In the genomic region with DNA sequence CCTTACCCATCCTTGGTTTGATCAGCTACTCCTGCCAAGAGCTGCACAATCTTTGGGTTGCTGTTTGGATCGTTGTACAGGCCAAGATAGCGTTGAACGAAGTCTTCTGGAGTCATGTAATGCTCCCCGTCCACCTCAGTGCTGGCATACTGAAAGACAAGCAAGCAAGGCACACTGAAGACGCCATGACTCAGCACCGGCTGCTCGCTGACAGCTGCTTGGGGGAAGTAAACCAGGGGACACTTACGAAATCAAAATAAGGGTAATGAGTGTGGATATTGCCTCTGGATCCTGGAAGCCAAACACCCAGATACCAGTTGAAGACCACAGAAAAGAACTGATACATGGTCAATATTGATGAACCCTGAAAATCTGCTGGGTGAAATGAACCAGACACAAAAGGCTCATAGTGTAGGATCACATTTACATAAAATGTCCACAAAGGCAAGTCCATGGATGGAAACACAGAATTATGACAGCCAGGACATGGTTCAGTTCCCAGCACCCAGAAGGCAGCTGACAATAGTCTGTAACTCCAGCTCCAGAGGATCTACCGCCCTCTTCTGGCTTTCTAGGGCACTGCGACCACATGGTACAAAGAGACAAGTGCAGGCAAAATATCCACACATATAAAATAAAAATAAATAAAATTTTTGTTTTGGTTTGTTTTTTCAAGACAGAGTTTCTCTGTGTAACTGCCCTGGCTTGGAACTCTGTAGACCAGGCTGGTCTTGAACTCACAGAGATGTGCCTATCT, we compare ENCODE assay signal across 13 mouse cellular contexts. TPM values are rescaled to one million over a fixed set of nuclear protein-coding genes. Genes with fewer than 3 reads are reported as not detected.
DNase-seq lines count a peak whose midpoint lies in the region; ATAC-seq and TF ChIP-seq lines count a peak whose summit lies in the region.
"Had no signal": no experiment of that assay in that cellular context is flagged by ENCODE, and none has a peak within 500 bp of the region (broad histone marks: within the 10 kb centered on the region; RNA-seq: fewer than 3 reads in every experiment).

No protein-coding gene starts in this region.

- no peak overlapping the region for H3K27ac ChIP-seq in liver, postnatal 0 days (ENCODE audit: low read depth)
- H3K27ac ChIP-seq in liver, embryonic 11.5 days (ENCODE audit: low read depth, low read length), result no peak overlapping the region
- H3K27ac ChIP-seq: forebrain, embryonic 15.5 days had no signal

- H3K9ac ChIP-seq in liver, postnatal 0 days (replicated peaks), result no peak overlapping the region
- no peak overlapping the region for H3K9ac ChIP-seq in liver, embryonic 11.5 days (ENCODE audit: low read depth, low read length)
- H3K9ac ChIP-seq: forebrain, embryonic 15.5 days had no signal

- no peak for ATAC-seq in liver, postnatal 0 days
- ATAC-seq in liver, embryonic 11.5 days (replicated peaks; ENCODE audit: low FRiP score), result no peak
- ATAC-seq in erythroid progenitor cell, adult 5-6 weeks (replicated peaks; ENCODE audit: low FRiP score, poor library complexity, severe bottlenecking), result no peak
- ATAC-seq: forebrain, embryonic 15.5 days had no signal

- H3K4me3 ChIP-seq in liver, postnatal 0 days (ENCODE audit: low read depth, low read length), result no peak overlapping the region
- H3K4me3 ChIP-seq in liver, embryonic 11.5 days (ENCODE audit: low read depth, low read length), result no peak overlapping the region
- H3K4me3 ChIP-seq: forebrain, embryonic 15.5 days had no signal

- no peaks in the 10 kb centered on the region for H3K27me3 ChIP-seq in liver, postnatal 0 days (ENCODE audit: insufficient read depth, low read length)
- H3K27me3 ChIP-seq in liver, embryonic 11.5 days (replicated peaks; ENCODE audit: control insufficient read depth, insufficient read depth, low read length), result no peaks in the 10 kb centered on the region
- no peaks in the 10 kb centered on the region for H3K27me3 ChIP-seq in splenic B cell, adult 2 months (ENCODE audit: control insufficient read depth, insufficient read depth, low read length, poor library complexity, severe bottlenecking)
- H3K27me3 ChIP-seq: forebrain, embryonic 15.5 days had no signal

- H3K4me2 ChIP-seq in liver, postnatal 0 days (ENCODE audit: low read depth, low read length), result no peak overlapping the region
- H3K4me2 ChIP-seq in liver, embryonic 11.5 days, result no peak overlapping the region
- H3K4me2 ChIP-seq: forebrain, embryonic 15.5 days had no signal

- H3K4me1 ChIP-seq in liver, postnatal 0 days (ENCODE audit: insufficient read depth), result no peaks in the 10 kb centered on the region
- H3K4me1 ChIP-seq in liver, embryonic 11.5 days (replicated peaks; ENCODE audit: control insufficient read depth, insufficient read depth, low read length), result no peaks in the 10 kb centered on the region
- H3K4me1 ChIP-seq: forebrain, embryonic 15.5 days had no signal

- H3K9me3 ChIP-seq in liver, postnatal 0 days (ENCODE audit: low read length), result no peaks in the 10 kb centered on the region
- H3K9me3 ChIP-seq in liver, embryonic 11.5 days (ENCODE audit: control insufficient read depth, low read length), result peaks cover 2% of the 10 kb centered on the region; the same call in 1 of the 2 replicates
- H3K9me3 ChIP-seq: forebrain, embryonic 15.5 days had no signal

- intact Hi-C loops in heart, postnatal 14 days (cut with DNase I), result no loop called here

- 88% methylated on average over 10 of the region's 10 CpGs for WGBS in liver, postnatal 0 days (ENCODE audit: insufficient replicate concordance)
- 87% methylated on average over 10 of the region's 10 CpGs for WGBS in liver, embryonic 11.5 days

- no peak for TF ChIP-seq EP300 in liver, postnatal 0 days (IDR thresholded peaks at IDR 0.05; ENCODE audit: low read depth)

- peak; percentile 43 for TF ChIP-seq CTCF in liver, postnatal 0 days (IDR thresholded peaks at IDR 0.05; ENCODE audit: low read depth)

- H3K36me3 ChIP-seq in liver, postnatal 0 days (replicated peaks; ENCODE audit: insufficient read depth, low read length), result peaks cover 4% of the 10 kb centered on the region; the same call in 1 of the 2 replicates
- H3K36me3 ChIP-seq in liver, embryonic 11.5 days (ENCODE audit: control insufficient read depth, insufficient read depth, low read length), result peaks cover 11% of the 10 kb centered on the region; the same call in 1 of the 2 replicates
- no peaks in the 10 kb centered on the region for H3K36me3 ChIP-seq in splenic B cell, adult 2 months (ENCODE audit: control insufficient read depth, insufficient read depth, low read length, poor library complexity, severe bottlenecking)

- DNase-seq in heart, adult 11 months, result peak; percentile 92
- DNase-seq in heart, postnatal 14 days, result no peak
- DNase-seq in liver, postnatal 0 days, result no peak
- no peak for DNase-seq in liver, embryonic 11.5 days (ENCODE audit: low spot score)
- peak; percentile 56 for DNase-seq in ZHBTc4 (ENCODE audit: low read depth, low spot score)
- DNase-seq in splenic B cell, adult 2 months (ENCODE audit: low read depth, low spot score), result peak; percentile 25
- no peak for DNase-seq in right cerebral cortex, postnatal 25 days
- DNase-seq: cerebellum, postnatal 25 days; kidney, adult 11 months; layer of hippocampus, adult 9-11 months; lung, postnatal 14 days had no signal

RNA-seq across cellular contexts. Expression of gene Slc25a12, which starts 23.5 kb away (rescaled TPM):
- 100 to 1,000 TPM; 242 to 245 TPM for total RNA-seq in heart, postnatal 14 days (2021)
- 20.5 and 21.0 TPM in 2 replicates for polyA plus RNA-seq in liver, postnatal 0 days (2015; fragmentation: Nextera tagmentation; extraction: Ambion mirVana)
- 35.9 and 45.8 TPM in 2 replicates for polyA plus RNA-seq in liver, embryonic 11.5 days (2014; fragmentation: Nextera tagmentation; extraction: Ambion mirVana)
- 11.2 and 18.0 TPM in 2 replicates for total RNA-seq in erythroid progenitor cell, adult 5-6 weeks (2015; ENCODE audit: low replicate concordance)
- total RNA-seq in erythroid progenitor cell, adult 5-6 weeks (2017; ENCODE audit: low replicate concordance), result 15.8 and 25.6 TPM in 2 replicates

RNA-seq across cellular contexts. Expression of gene Hat1, which starts 44.7 kb away (rescaled TPM):
- total RNA-seq in heart, postnatal 14 days (2021), result 10 to 100 TPM; 27.5 to 31.4 TPM
- polyA plus RNA-seq in liver, postnatal 0 days (2015; fragmentation: Nextera tagmentation; extraction: Ambion mirVana), result 49.2 and 53.6 TPM in 2 replicates
- 209 and 224 TPM in 2 replicates for polyA plus RNA-seq in liver, embryonic 11.5 days (2014; fragmentation: Nextera tagmentation; extraction: Ambion mirVana)
- 85.9 and 159 TPM in 2 replicates for total RNA-seq in erythroid progenitor cell, adult 5-6 weeks (2015; ENCODE audit: low replicate concordance)
- total RNA-seq in erythroid progenitor cell, adult 5-6 weeks (2017; ENCODE audit: low replicate concordance), result 84.1 and 89.0 TPM in 2 replicates

Comparison
In these comparisons a context has a peak if more than half of its experiments do, and no peak if none do; other contexts are left out.
1. DNase-seq: peak in heart, adult 11 months (single experiment), ZHBTc4 (single experiment) and splenic B cell, adult 2 months (single experiment); none in heart, postnatal 14 days (0 of 2), liver, postnatal 0 days (single experiment), liver, embryonic 11.5 days (single experiment) and right cerebral cortex, postnatal 25 days (single experiment).
2. RNA of gene Slc25a12, which starts 23.5 kb away (total RNA-seq): 242 to 245 TPM in heart, postnatal 14 days; 11.2 to 25.6 TPM in erythroid progenitor cell, adult 5-6 weeks; every median in the first group is over 4 times any median in the second.